Mouse (Mus musculus): ENCODE data around the gene A730061H03Rik.

DNA sequence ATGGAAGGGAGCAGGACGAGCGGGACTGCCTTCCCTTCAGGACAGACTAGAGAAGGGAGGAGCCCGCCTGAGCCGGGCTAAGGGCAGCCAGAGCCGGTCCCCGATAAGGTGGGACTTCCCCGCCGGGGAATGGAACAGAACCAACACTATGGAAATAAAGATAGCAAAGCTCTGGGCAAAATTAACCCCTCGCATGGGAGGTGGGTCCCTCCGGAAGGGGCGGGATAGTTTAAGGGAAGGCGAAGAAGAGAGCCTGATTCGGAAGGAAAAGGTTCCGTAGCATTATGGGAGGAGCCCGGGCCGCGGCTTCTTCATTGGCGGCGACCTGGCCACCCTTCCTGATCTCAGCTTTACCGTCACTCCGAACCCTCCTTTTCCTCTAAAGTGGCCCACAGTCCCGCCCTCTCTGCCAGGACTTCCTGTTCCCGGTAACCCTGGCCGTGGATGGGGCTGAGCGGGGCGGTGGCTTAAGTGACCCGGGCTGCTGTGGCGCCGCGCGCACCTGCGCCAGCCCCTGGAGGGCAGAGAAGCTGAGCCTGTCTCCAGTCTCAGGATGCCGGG, 31.2 kb upstream of the A730061H03Rik start, which contains the start of gene Rnf31:
- TF ChIP-seq CTCF (IDR thresholded peaks at IDR 0.05; ENCODE audit: extremely low read depth, insufficient read length, insufficient replicate concordance, low read depth, low read length) (no peak), POLR2A (IDR thresholded peaks at IDR 0.05; ENCODE audit: low read depth, low read length) (peak; percentile 85)
